Mouse (Mus musculus) CH12.LX (cell line): ENCODE data around the gene E4f1. TPM values are rescaled to one million over a fixed set of nuclear protein-coding genes. Genes with fewer than 3 reads are reported as not detected.
A peak's percentile ranks its signal among the peaks of the same experiment; 100 is the strongest.

Experiments used
- DNase-seq: peaks from one replicate; pipeline ENCODE4 v3.0.0-alpha.2; 2013; ENCODE audit errors: extremely low read depth
- H3K27ac ChIP-seq: 2 replicates; pipeline ENCODE4 v1.5.1; 2012; ENCODE audit warnings: low read depth, mild to moderate bottlenecking, control low read depth, moderate library complexity; ENCODE audit not compliant: insufficient read depth
- H3K27me3 ChIP-seq: replicated peaks from 2 replicates; pipeline ENCODE3; 2012; ENCODE audit warnings: inconsistent platforms
- H3K36me3 ChIP-seq, 2 experiments: replicated peaks in 1 of 2; 2 replicates each; pipeline versions ENCODE3 to v1.6.1; 2012; ENCODE audit warnings: inconsistent platforms in 1 of 2, low read length in 1 of 2, mild to moderate bottlenecking in 1 of 2, mixed read lengths in 1 of 2, moderate library complexity in 1 of 2; ENCODE audit not compliant: control insufficient read depth in 1 of 2, insufficient read depth in 1 of 2
- H3K4me1 ChIP-seq, 2 experiments: 2 replicates each; pipeline ENCODE4 v1.6.1; 2012; ENCODE audit warnings: inconsistent platforms in 1 of 2, moderate library complexity in 1 of 2; ENCODE audit not compliant: insufficient read depth in 2 of 2, control insufficient read depth in 1 of 2
- H3K4me2 ChIP-seq: 2 replicates; pipeline ENCODE4 v1.6.1; 2012; ENCODE audit warnings: low read depth, mild to moderate bottlenecking, control low read depth; ENCODE audit not compliant: poor library complexity, insufficient read depth, severe bottlenecking
- H3K4me3 ChIP-seq, 3 experiments: fragments of 150-350 bp in 1 of 3; sonication (generic) in 1 of 3; replicated peaks in 1 of 3; 2 replicates each; pipeline versions ENCODE3 to v1.5.1; 2011 to 2012; ENCODE audit warnings: low read depth in 2 of 3, low read length in 2 of 3, mild to moderate bottlenecking in 2 of 3, moderate library complexity in 2 of 3, control low read depth in 1 of 3, improper control_type of control experiment in 1 of 3, inconsistent platforms in 1 of 3, mixed read lengths in 1 of 3; ENCODE audit not compliant: poor library complexity in 1 of 3
- H3K79me2 ChIP-seq: replicated peaks from 2 replicates; pipeline ENCODE4 v1.6.1; 2012; ENCODE audit warnings: mild to moderate bottlenecking, moderate library complexity; ENCODE audit not compliant: control insufficient read depth, poor library complexity, insufficient read depth, severe bottlenecking; ENCODE audit errors: extremely low read depth
- H3K9ac ChIP-seq: 2 replicates; pipeline ENCODE4 v1.6.1; 2012; ENCODE audit warnings: low read depth, mild to moderate bottlenecking, control low read depth, moderate library complexity; ENCODE audit not compliant: insufficient read depth
- H3K9me3 ChIP-seq: replicated peaks from 2 replicates; pipeline ENCODE3; 2012; ENCODE audit warnings: low read length, inconsistent platforms, mixed read lengths
- BHLHE40 ChIP-seq: IDR thresholded peaks from 2 replicates; pipeline ENCODE4 v1.6.1; 2011; ENCODE audit warnings: mild to moderate bottlenecking, low read depth, low read length, improper control_type of control experiment
- CHD2 ChIP-seq: IDR thresholded peaks from 2 replicates; pipeline ENCODE4 v1.6.1; 2011; ENCODE audit warnings: low read length, improper control_type of control experiment
- CTCF ChIP-seq, 2 experiments: IDR thresholded peaks in 1 of 2; conservative IDR thresholded peaks in 1 of 2; 2 replicates each; pipeline ENCODE4 v1.5.1; 2011 to 2012; ENCODE audit warnings: low read depth in 2 of 2, low read length in 2 of 2, improper control_type of control experiment in 1 of 2, inconsistent platforms in 1 of 2, mild to moderate bottlenecking in 1 of 2, moderate library complexity in 1 of 2
- E2F4 ChIP-seq: IDR thresholded peaks from 2 replicates; pipeline ENCODE4 v1.6.1; 2011; ENCODE audit warnings: low read depth, low read length, improper control_type of control experiment; ENCODE audit not compliant: insufficient replicate concordance
- ELF1 ChIP-seq: IDR thresholded peaks from 2 replicates; pipeline ENCODE4 v1.6.1; 2014; ENCODE audit warnings: low read depth, mild to moderate bottlenecking, inconsistent platforms, low read length, improper control_type of control experiment
- GABPA ChIP-seq: IDR thresholded peaks from 2 replicates; pipeline ENCODE4 v1.6.1; 2012; ENCODE audit warnings: low read depth, low read length, improper control_type of control experiment, inconsistent platforms; ENCODE audit not compliant: insufficient replicate concordance
- HCFC1 ChIP-seq: IDR thresholded peaks from 2 replicates; pipeline ENCODE4 v1.6.1; 2012; ENCODE audit warnings: low read depth, mild to moderate bottlenecking, inconsistent platforms, low read length, improper control_type of control experiment
- JUN ChIP-seq: IDR thresholded peaks from 2 replicates; pipeline ENCODE4 v1.6.1; 2011; ENCODE audit warnings: low read depth, mild to moderate bottlenecking, low read length, improper control_type of control experiment, moderate library complexity; ENCODE audit not compliant: insufficient read depth
- JUND ChIP-seq: conservative IDR thresholded peaks from 2 replicates; pipeline ENCODE4 v1.6.1; 2011; ENCODE audit warnings: low read depth, low read length, improper control_type of control experiment
- MAFK ChIP-seq: IDR thresholded peaks from 2 replicates; pipeline ENCODE4 v1.6.1; 2011; ENCODE audit warnings: low read length, improper control_type of control experiment; ENCODE audit not compliant: insufficient replicate concordance
- MXI1 ChIP-seq: IDR thresholded peaks from 2 replicates; pipeline ENCODE4 v1.6.1; 2011; ENCODE audit warnings: mild to moderate bottlenecking, low read depth, low read length, improper control_type of control experiment
- MYC ChIP-seq: IDR thresholded peaks from 2 replicates; pipeline ENCODE4 v1.6.1; 2011; ENCODE audit warnings: low read depth, mild to moderate bottlenecking, improper control_type of control experiment, low read length
- NRF1 ChIP-seq: IDR thresholded peaks from 2 replicates; pipeline ENCODE4 v1.6.1; 2014; ENCODE audit warnings: low read depth, mild to moderate bottlenecking, inconsistent platforms, low read length, improper control_type of control experiment, moderate library complexity
- POLR2A ChIP-seq: IDR thresholded peaks from 2 replicates; pipeline ENCODE4 v1.6.1; 2011; ENCODE audit warnings: low read depth, mild to moderate bottlenecking, improper control_type of control experiment, low read length
- RCOR1 ChIP-seq: conservative IDR thresholded peaks from 2 replicates; pipeline ENCODE4 v1.6.1; 2012; ENCODE audit warnings: low read depth, mild to moderate bottlenecking, inconsistent platforms, low read length, improper control_type of control experiment
- SMC3 ChIP-seq: IDR thresholded peaks from 2 replicates; pipeline ENCODE4 v1.6.1; 2011; ENCODE audit warnings: low read depth, low read length, improper control_type of control experiment
- TBP ChIP-seq: conservative IDR thresholded peaks from 2 replicates; pipeline ENCODE4 v1.6.1; 2011; ENCODE audit warnings: low read depth, low read length, improper control_type of control experiment
- TCF12 ChIP-seq: IDR thresholded peaks from 2 replicates; pipeline ENCODE4 v1.6.1; 2014; ENCODE audit warnings: low read depth, mild to moderate bottlenecking, inconsistent platforms, low read length, improper control_type of control experiment
- UBTF ChIP-seq: IDR thresholded peaks from 2 replicates; pipeline ENCODE4 v1.6.1; 2012; ENCODE audit warnings: low read depth, mild to moderate bottlenecking, inconsistent platforms, low read length, improper control_type of control experiment, moderate library complexity
- ZC3H11A ChIP-seq: IDR thresholded peaks from 2 replicates; pipeline ENCODE4 v1.6.1; 2012; ENCODE audit warnings: low read depth, mild to moderate bottlenecking, inconsistent platforms, low read length, improper control_type of control experiment
- ZKSCAN1 ChIP-seq: IDR thresholded peaks from 2 replicates; pipeline ENCODE4 v1.6.1; 2012; ENCODE audit warnings: low read depth, inconsistent platforms, low read length, improper control_type of control experiment, borderline replicate concordance
- ZMIZ1 ChIP-seq: IDR thresholded peaks from 2 replicates; pipeline ENCODE4 v1.6.1; 2012; ENCODE audit warnings: low read depth, mild to moderate bottlenecking, inconsistent platforms, low read length, improper control_type of control experiment
- dilution Hi-C: fragments of 300-500 bp; cut with MboI; formaldehyde crosslinking; loops from 2 replicates; pipeline ENCODE4 v1.14.3; 2020; ENCODE audit warnings: low sequenced_read_pairs; ENCODE audit not compliant: extremely low pct_unique_long_range_greater_than_20kb, extremely low pct_ligation_motif_present
- in situ Hi-C: fragments of 300-500 bp; cut with MboI; formaldehyde crosslinking; loops from 3 replicates; pipeline ENCODE4 v1.14.3; 2019; ENCODE audit warnings: low sequenced_read_pairs, low pct_ligation_motif_present, low pct_unique_long_range_greater_than_20kb, mixed read lengths
- polyA plus RNA-seq: library from polyadenylated mRNA; unstranded; fragments of >175 nt; gene quantifications from 2 replicates; pipeline ENCODE4 v1.2.1, GENCODE M21; 2012; ENCODE audit warnings: low read depth; ENCODE audit not compliant: insufficient read length
- total RNA-seq, 2 experiments: library from RNA; depleted of rRNA; stranded (reverse); fragments of 300-350 nt in 1 of 2; fragments of >200 nt in 1 of 2; gene quantifications; 2 replicates each; pipeline ENCODE4 v1.2.3; 2012 to 2014

Gene E4f1
- total and polyA plus RNA-seq, 3 experiments: 10.2 to 22.7 (median 16.2) TPM

DNA sequence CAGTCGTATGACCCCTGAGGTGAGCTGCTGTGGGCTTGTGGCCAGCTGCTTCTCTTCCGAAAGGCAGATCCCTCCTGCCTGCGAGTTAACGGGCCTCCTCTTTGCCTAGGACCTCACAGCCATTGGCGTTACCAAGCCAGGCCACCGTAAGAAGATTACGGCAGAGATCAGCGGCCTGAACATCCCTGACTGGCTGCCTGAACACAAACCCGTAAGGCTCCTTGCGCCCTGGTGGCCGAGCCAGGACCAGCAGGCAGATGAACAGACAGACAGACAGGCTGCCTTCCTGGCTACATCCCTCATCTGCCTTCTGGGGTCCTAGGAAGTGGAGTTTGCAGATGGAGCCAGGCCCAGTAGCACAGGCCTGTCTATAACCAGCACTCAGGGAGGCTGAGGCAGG is 32.1 kb upstream of the E4f1 start:
- TF ChIP-seq CTCF (conservative IDR thresholded peaks at IDR 0.05 in 1 of 2, IDR thresholded peaks at IDR 0.05 in 1 of 2; ENCODE audit: low read depth in 2 of 2, low read length in 2 of 2): peak in 1 of 2 experiments; percentile 43; a peak in 2 of 4 replicates
- no peak for TF ChIP-seq BHLHE40
- no peak for TF ChIP-seq ZC3H11A
- Histone ChIP-seq H3K4me2 (no peak overlapping the region), H3K36me3 (peaks cover 24 to 43% of the 10 kb centered on the region in 2 experiments), H3K79me2 (no peaks in the 10 kb centered on the region), H3K27me3 (peaks cover 9% of the 10 kb centered on the region), H3K9me3 (no peaks in the 10 kb centered on the region), H3K4me3 (no peak overlapping the region), H3K4me1 (no peaks in the 10 kb centered on the region), H3K9ac (no peak overlapping the region), H3K27ac (no peak overlapping the region)
- dilution Hi-C loops (no loop called here), in situ Hi-C loops (no loop called here)
- peak; percentile 23 for DNase-seq

GRCm38 (mm10) chr17:24496026-24496425 is 25.9 kb upstream of the E4f1 start:
- no peaks in the 10 kb centered on the region for H3K79me2 ChIP-seq
- in situ Hi-C loops: no loop called here

GRCm38 (mm10) chr17:24495443-24495842 is 25.3 kb upstream of the E4f1 start:
- Histone ChIP-seq H3K9me3 (no peaks in the 10 kb centered on the region), H3K9ac (no peak overlapping the region), H3K4me1 (no peaks in the 10 kb centered on the region), H3K27me3 (peaks cover 24% of the 10 kb centered on the region), H3K36me3 (no peaks in the 10 kb centered on the region), H3K4me2 (no peak overlapping the region), H3K79me2 (no peaks in the 10 kb centered on the region), H3K4me3 (no peak overlapping the region), H3K27ac (no peak overlapping the region)
- TF ChIP-seq GABPA (no peak), JUN (no peak), MAFK (no peak), SMC3 (no peak), UBTF (no peak), HCFC1 (no peak), JUND (no peak), ZKSCAN1 (no peak), CTCF (conservative IDR thresholded peaks at IDR 0.05 in 1 of 2, IDR thresholded peaks at IDR 0.05 in 1 of 2; ENCODE audit: low read depth in 2 of 2, low read length in 2 of 2) (no peak), NRF1 (no peak), ELF1 (no peak), TBP (no peak), ZMIZ1 (no peak), TCF12 (no peak), E2F4 (no peak), MXI1 (no peak), POLR2A (no peak), CHD2 (no peak)
- dilution Hi-C loops: no loop called here
- in situ Hi-C loops: no loop called here
- no peak for DNase-seq

More at GRCm38 (mm10) chr17:24496026-24496425, 25.9 kb upstream of the E4f1 start:
- no peak overlapping the region for H3K27ac ChIP-seq
- peaks cover 21% of the 10 kb centered on the region for H3K27me3 ChIP-seq
- no peak overlapping the region for H3K4me2 ChIP-seq
- no peak overlapping the region for H3K9ac ChIP-seq
- dilution Hi-C loops: no loop called here
- H3K36me3 ChIP-seq: no peaks in the 10 kb centered on the region
- no peak for DNase-seq
- TF ChIP-seq MYC: no peak
- TF ChIP-seq ZKSCAN1: no peak
- no peak for TF ChIP-seq HCFC1
- no peak for TF ChIP-seq ZMIZ1
- TF ChIP-seq JUND: no peak
- no peak for TF ChIP-seq BHLHE40
- TF ChIP-seq RCOR1: no peak
- no peaks in the 10 kb centered on the region for H3K4me1 ChIP-seq
- H3K9me3 ChIP-seq: no peaks in the 10 kb centered on the region
- no peak overlapping the region for H3K4me3 ChIP-seq
